Mouse (Mus musculus): Measurements from ENCODE around the gene Hspa12a. TPM values are rescaled to one million over a fixed set of nuclear protein-coding genes. Genes with fewer than 3 reads are reported as not detected.

The Hspa12a gene
- polyA plus RNA-seq, 1 experiment from 2014 or later, result 10.5 TPM

DNA sequence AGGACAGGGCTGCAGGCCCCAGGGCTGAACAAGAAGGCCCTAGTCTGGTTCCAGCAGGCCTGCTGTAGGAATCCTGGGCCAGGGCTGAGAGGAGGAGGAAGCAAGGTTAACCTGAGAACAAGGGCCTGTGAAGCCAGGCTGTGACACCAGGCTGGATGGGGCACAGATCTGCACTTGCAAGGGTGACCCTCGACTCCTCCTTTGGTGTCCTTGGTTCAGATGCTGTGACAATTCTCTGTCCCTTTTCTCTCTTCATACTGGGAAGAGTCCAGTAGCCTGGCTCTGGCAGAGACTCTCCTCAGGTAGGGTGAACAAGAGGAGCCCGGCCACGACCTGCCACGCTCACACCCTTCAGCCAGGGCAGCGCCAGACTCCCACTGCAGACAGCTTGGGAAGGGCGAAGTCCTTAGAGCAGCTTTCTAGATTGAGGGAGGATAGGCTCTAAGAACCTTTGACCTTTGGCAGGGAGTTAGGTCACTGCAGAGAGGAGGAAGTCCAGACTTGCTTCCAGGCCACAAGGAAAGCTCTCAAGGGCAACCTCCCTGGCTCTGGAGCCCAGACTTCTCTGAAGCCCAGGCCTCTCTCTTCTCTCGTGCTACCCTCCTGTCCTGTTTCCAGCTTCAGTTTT lies 64.0 kb downstream of the Hspa12a start:
- Histone ChIP-seq H3K36me3 (no peaks in the 10 kb centered on the region), H3K9ac (no peak overlapping the region), H3K9me3 (replicated peaks) (no peaks in the 10 kb centered on the region), H3K27me3 (replicated peaks) (no peaks in the 10 kb centered on the region), H3K4me3 (no peak overlapping the region), H3K4me2 (no peak overlapping the region), H3K4me1 (replicated peaks) (peaks cover 27% of the 10 kb centered on the region), H3K27ac (ENCODE audit: poor library complexity, severe bottlenecking) (no peak overlapping the region)
- 75% methylated on average over 7 of the region's 7 CpGs for WGBS
- ATAC-seq (ENCODE audit: insufficient number of reproducible peaks, low FRiP score), result no peak

DNA sequence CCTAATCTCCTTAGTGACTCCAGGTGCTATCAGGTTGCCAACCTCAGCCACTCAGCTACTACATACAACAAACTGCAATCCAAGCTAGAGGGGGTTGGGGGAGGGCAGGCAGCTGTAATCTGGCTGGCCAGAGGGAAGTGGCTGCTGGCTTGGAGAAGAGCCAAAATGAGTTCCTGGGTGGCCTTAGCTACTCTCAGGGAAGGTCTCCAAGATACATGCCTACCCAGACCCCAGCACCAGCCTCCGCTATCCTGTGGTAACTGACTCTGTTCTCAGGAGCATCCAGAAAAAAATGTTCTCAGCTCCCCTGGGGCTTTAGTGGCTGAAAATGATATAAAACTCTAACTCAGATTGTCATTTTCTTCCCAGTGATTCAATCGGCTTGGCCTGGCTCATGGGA lies 64.9 kb downstream of the Hspa12a start:
- Histone ChIP-seq H3K4me1 (replicated peaks) (peaks cover 27% of the 10 kb centered on the region), H3K27me3 (replicated peaks) (no peaks in the 10 kb centered on the region), H3K4me2 (no peak overlapping the region), H3K27ac (ENCODE audit: poor library complexity, severe bottlenecking) (no peak overlapping the region), H3K9ac (no peak overlapping the region), H3K36me3 (no peaks in the 10 kb centered on the region), H3K9me3 (replicated peaks) (no peaks in the 10 kb centered on the region), H3K4me3 (no peak overlapping the region)
- 75% methylated on average over 2 of the region's 2 CpGs for WGBS
- ATAC-seq (ENCODE audit: insufficient number of reproducible peaks, low FRiP score), result no peak

DNA sequence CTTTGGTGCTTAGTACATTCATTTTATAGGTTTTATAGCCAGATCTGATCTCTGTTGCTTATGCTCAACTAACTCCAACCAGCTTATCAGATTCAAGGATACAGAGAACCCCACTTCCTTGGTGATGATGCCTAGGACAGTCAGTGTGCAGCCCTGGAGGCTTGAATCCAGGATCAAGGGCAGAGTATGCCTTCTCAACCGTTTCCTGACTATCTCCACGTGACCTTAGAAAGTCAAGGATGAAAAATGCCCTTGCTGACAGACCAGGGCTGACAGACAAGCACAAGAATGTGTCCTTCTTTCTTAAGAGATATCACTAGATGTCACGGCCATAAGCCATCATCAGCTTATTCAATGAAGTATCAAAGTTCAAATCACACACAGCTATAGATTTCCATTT lies 69.9 kb downstream of the Hspa12a start:
- Histone ChIP-seq H3K4me2 (no peak overlapping the region), H3K9ac (no peak overlapping the region), H3K36me3 (no peaks in the 10 kb centered on the region), H3K9me3 (replicated peaks) (no peaks in the 10 kb centered on the region), H3K27ac (ENCODE audit: poor library complexity, severe bottlenecking) (no peak overlapping the region), H3K4me3 (no peak overlapping the region), H3K4me1 (replicated peaks) (peaks cover 13% of the 10 kb centered on the region), H3K27me3 (replicated peaks) (no peaks in the 10 kb centered on the region)
- 53% methylated on average over 3 of the region's 3 CpGs for WGBS
- no peak for ATAC-seq (ENCODE audit: insufficient number of reproducible peaks, low FRiP score)

DNA sequence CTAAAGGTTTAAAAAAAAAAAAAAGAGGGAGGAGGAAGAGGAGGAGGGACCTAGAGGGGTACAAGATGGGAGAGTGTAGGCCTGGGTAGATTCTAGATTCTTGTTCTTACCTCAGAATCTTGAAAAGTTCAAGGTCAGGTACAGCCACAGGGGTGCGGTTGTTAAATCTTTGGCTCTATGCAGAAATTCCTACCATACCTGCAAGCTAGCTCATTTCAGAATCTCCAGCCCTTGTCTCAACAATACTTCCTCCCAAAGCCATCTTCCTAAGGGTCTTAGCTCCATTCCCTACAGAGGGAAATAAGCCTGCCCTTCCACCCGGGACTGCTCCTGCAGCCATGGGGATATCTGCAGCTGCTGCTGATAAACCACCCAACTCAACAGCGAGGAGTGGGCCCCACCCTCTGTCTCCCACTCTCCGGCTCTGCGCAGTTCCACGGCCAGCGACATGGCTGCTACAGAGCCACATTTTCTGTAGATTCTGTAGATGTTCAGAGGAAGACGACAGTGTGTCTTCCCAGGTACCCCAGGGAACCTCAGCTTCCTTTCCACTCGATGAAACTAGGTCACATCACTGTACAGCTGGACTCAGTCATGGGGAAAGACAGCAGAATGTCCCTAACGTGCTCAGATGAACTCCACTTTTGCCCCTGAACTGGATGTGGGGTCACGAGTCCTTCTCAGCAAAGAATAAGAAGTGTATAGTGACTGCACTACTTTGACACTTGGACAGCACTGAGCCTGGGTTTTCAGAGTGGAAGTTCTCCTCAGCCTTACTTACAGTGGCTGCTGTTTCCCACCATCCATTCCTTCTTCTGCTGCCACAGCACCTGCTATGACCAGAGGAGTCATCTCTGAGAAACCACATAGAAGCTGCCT lies 70.8 kb downstream of the Hspa12a start:
- Histone ChIP-seq H3K4me1 (replicated peaks) (peaks cover 7% of the 10 kb centered on the region), H3K9ac (no peak overlapping the region), H3K27ac (ENCODE audit: poor library complexity, severe bottlenecking) (no peak overlapping the region), H3K27me3 (replicated peaks) (no peaks in the 10 kb centered on the region), H3K4me2 (no peak overlapping the region), H3K4me3 (no peak overlapping the region), H3K9me3 (replicated peaks) (no peaks in the 10 kb centered on the region), H3K36me3 (no peaks in the 10 kb centered on the region)
- WGBS, result 57% methylated on average over 11 of the region's 11 CpGs
- no peak for ATAC-seq (ENCODE audit: insufficient number of reproducible peaks, low FRiP score)

DNA sequence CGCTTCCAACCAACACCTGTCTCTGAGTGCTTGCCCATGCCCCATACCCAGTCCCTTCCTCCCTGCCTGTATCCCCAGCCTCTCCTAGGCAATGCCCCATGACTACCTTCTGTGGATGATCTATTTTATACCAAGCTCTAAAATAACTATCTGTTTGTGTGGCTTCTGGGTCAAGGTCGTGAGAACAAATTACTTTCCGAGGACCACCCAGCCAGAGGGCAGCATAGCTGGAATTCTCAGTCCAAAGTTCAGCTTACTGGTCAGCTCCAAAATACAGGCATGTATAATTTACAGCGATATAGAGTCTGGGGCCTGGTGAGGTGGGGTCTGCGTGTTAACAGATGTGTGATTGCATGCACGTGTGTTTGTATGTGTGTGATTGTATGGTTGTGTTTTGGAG lies 71.6 kb downstream of the Hspa12a start:
- no peak overlapping the region for H3K4me3 ChIP-seq
- no peak overlapping the region for H3K27ac ChIP-seq (ENCODE audit: poor library complexity, severe bottlenecking)
- no peaks in the 10 kb centered on the region for H3K27me3 ChIP-seq (replicated peaks)
- H3K9me3 ChIP-seq (replicated peaks), result no peaks in the 10 kb centered on the region
- WGBS, result 65% methylated on average over 6 of the region's 6 CpGs
- ATAC-seq (ENCODE audit: insufficient number of reproducible peaks, low FRiP score), result no peak
- no peak overlapping the region for H3K9ac ChIP-seq
- H3K36me3 ChIP-seq, result no peaks in the 10 kb centered on the region
- H3K4me2 ChIP-seq, result no peak overlapping the region
- peaks cover 7% of the 10 kb centered on the region for H3K4me1 ChIP-seq (replicated peaks)

DNA sequence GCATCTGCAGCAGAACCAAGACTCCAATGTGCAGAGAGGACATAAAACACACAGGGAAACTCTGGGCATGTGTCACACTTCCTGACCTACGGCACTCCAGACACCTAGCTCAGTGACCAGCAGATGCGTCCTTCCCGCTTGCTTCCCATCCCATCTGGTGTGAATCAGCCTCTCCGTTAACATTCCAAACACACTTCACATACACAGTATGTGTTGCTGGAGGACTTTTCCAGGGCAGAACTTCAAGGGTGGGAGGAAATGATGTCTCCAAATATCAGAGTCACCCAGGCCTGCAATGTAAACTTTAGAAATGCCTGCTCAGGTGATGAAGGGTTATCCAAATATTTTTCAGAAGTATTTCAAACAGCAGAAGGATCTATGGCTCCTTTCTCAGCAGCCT lies 76.8 kb downstream of the Hspa12a start:
- no peaks in the 10 kb centered on the region for H3K36me3 ChIP-seq
- ATAC-seq (ENCODE audit: insufficient number of reproducible peaks, low FRiP score), result no peak
- H3K9me3 ChIP-seq (replicated peaks), result peaks cover 4% of the 10 kb centered on the region
- no peak overlapping the region for H3K27ac ChIP-seq (ENCODE audit: poor library complexity, severe bottlenecking)
- no peak overlapping the region for H3K4me3 ChIP-seq
- 52% methylated on average over 4 of the region's 4 CpGs for WGBS
- H3K27me3 ChIP-seq (replicated peaks), result no peaks in the 10 kb centered on the region; the same call in 1 of the 2 replicates
- peaks cover 6% of the 10 kb centered on the region; the same call in 1 of the 2 replicates for H3K4me1 ChIP-seq (replicated peaks)
- H3K4me2 ChIP-seq, result no peak overlapping the region
- H3K9ac ChIP-seq, result no peak overlapping the region

DNA sequence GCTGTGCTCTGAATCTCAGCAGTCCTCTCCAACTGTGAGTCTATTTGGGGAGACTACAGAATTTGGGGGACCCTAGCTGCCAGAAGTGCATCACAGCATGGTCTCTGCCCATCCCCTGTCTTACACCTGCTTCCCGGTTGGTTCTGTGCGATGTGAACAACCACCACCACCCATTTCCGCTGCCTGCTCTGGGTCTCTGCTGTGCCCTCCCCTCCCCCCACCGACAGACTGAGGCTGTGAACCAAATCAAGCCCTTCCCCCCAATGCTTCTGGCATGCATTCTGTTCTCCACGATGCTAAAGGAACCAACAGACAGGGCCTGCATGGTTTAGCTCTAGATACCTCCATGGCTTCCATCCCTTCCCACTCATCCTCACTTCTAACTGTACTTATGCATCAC lies 78.2 kb downstream of the Hspa12a start:
- no peak overlapping the region for H3K4me3 ChIP-seq
- H3K9ac ChIP-seq, result no peak overlapping the region
- no peaks in the 10 kb centered on the region; the same call in 1 of the 2 replicates for H3K27me3 ChIP-seq (replicated peaks)
- WGBS, result 28% methylated on average over 5 of the region's 5 CpGs
- no peak overlapping the region for H3K4me2 ChIP-seq
- peaks cover 4% of the 10 kb centered on the region for H3K9me3 ChIP-seq (replicated peaks)
- H3K27ac ChIP-seq (ENCODE audit: poor library complexity, severe bottlenecking), result no peak overlapping the region
- no peak for ATAC-seq (ENCODE audit: insufficient number of reproducible peaks, low FRiP score)
- H3K4me1 ChIP-seq (replicated peaks), result peaks cover 13% of the 10 kb centered on the region
- H3K36me3 ChIP-seq, result no peaks in the 10 kb centered on the region

DNA sequence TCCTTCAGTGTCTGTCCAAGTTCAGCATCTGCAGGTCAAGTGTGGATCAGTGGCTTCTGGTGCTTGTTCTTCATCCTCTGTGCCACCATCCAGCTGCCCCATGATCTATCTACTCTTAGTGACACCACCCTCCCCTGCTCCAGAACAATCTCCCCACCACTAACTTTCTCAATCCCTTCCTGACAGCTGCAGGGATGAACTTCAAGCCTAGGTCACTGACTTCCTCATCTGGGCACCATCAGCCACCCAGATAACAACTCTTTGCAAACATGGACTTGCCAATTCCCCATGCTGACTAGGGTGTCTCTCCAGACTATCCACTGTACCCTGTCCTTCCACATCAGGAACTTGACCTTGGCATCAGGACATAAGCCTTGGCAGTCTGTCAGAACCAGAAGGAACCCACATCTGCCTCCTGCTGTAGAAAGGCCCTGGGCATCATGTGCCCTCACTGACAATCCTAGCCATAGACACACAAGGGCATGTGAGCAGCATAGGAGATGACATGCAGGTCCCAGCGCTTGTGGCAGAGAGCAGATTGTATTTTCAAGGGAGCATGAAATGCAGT lies 79.4 kb downstream of the Hspa12a start:
- no peak overlapping the region for H3K9ac ChIP-seq
- H3K27ac ChIP-seq (ENCODE audit: poor library complexity, severe bottlenecking), result no peak overlapping the region
- H3K27me3 ChIP-seq (replicated peaks), result no peaks in the 10 kb centered on the region; the same call in 1 of the 2 replicates
- no peaks in the 10 kb centered on the region for H3K36me3 ChIP-seq
- ATAC-seq (ENCODE audit: insufficient number of reproducible peaks, low FRiP score), result no peak
- H3K4me2 ChIP-seq, result no peak overlapping the region
- 74% methylated on average over 1 of the region's 1 CpGs for WGBS
- H3K4me1 ChIP-seq (replicated peaks), result peaks cover 24% of the 10 kb centered on the region
- peaks cover 4% of the 10 kb centered on the region for H3K9me3 ChIP-seq (replicated peaks)
- no peak overlapping the region for H3K4me3 ChIP-seq

DNA sequence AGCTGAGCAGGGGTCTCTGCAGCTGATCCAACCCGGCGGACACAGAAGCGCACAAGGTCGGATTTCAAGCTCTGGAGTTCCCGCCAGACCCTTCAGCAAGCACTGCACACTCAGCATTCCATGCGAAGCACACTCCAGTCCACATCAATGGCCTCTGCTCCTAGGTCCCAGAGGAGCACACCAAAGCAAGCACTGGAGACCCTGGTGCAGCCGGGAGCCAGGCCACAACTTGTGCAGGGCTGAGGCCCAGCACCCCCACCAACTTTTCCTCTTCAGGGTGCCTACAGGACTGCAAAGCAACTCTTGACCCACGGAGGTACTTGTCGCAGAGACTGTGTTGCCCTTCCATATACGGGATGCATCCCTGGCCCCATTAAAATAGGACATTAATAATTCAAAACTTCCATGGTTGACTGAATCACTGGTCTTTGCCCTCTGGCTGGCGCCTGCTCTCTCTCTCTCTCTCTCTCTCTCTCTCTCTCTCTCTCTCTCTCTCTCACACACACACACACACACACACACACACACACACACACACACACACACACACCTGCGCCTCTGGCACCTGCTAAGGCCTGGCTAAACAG lies 82.2 kb downstream of the Hspa12a start:
- 24% methylated on average over 12 of the region's 12 CpGs for WGBS
- Histone ChIP-seq H3K27me3 (replicated peaks) (no peaks in the 10 kb centered on the region; the same call in 1 of the 2 replicates), H3K9me3 (replicated peaks) (peaks cover 4% of the 10 kb centered on the region), H3K4me2 (peak overlapping the region; percentile 88), H3K4me1 (replicated peaks) (peaks cover 28% of the 10 kb centered on the region), H3K36me3 (no peaks in the 10 kb centered on the region), H3K9ac (peak overlapping the region; percentile 62; the same call in 1 of the 2 replicates), H3K4me3 (peak overlapping the region; percentile 55), H3K27ac (ENCODE audit: poor library complexity, severe bottlenecking) (no peak overlapping the region)
- no peak; the same call in 1 of the 2 replicates for ATAC-seq (ENCODE audit: insufficient number of reproducible peaks, low FRiP score)

DNA sequence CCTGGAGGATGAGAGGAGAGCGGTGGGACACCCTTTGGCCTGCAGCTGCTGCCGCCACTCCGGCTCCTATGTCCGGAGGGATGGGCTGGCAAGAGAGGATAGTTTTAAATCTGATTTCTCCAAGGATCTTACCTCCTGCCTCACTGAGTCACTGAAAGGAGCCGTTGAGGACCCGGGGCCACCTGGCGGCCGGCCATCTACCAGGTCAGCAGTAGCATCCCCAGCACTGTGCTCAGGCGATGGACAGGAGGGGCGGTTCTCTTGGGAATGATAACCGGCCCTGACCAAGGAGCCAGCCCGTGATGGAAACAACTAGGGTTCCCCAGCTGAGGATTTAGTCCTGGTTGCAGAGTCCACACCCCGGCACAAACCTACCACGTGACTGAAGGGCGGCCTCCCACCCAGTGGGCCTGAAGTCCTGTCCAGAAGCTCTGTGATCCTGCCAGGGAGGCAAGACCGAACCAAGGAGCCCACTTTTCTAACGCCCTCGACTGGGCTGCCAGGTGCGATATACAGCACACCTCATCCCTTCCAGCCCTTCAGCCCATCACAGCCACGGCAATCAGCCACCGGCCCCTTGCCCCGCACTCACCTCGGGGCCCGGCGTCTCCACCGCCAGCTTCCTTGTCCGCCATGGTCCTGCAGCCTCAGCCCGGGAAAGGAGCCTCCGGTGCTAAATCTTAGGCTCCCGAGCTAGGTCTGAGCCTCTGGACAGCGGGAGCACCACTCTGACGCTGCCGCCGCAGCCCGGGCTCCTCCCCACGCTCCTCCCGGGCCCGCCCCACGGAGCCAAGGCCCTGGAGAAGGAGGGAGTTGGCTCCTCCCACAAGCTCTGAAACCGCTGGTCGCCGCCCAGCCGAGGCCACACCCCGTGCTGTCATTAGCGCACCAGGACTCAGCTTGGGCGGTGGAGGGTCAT lies 82.9 kb downstream of the Hspa12a start:
- Histone ChIP-seq H3K4me1 (replicated peaks) (peaks cover 35% of the 10 kb centered on the region), H3K27me3 (replicated peaks) (no peaks in the 10 kb centered on the region; the same call in 1 of the 2 replicates), H3K27ac (ENCODE audit: poor library complexity, severe bottlenecking) (no peak overlapping the region), H3K4me2 (peak overlapping the region; percentile 88), H3K4me3 (peak overlapping the region; percentile 55), H3K36me3 (no peaks in the 10 kb centered on the region), H3K9me3 (replicated peaks) (peaks cover 4% of the 10 kb centered on the region), H3K9ac (peak overlapping the region; percentile 62)
- under 1% methylated on average over 46 of the region's 46 CpGs for WGBS
- peak; percentile 89 for ATAC-seq (ENCODE audit: insufficient number of reproducible peaks, low FRiP score)

Measured in heart, embryonic 12.5 days (tissue).